Mouse (Mus musculus) erythroblast, adult 5-6 weeks (primary cell): Measurements from ENCODE around the gene Mterf1a. TPM values are rescaled to one million over a fixed set of nuclear protein-coding genes. Genes with fewer than 3 reads are reported as not detected.

ENCODE experiments used
- ATAC-seq: replicated peaks from 2 replicates; pipeline ENCODE4 v1.8.0; 2016; ENCODE audit warnings: moderate number of reproducible peaks, mild to moderate bottlenecking, moderate TSS enrichment, inconsistent platforms; ENCODE audit not compliant: poor library complexity, low FRiP score, severe bottlenecking
- total RNA-seq, 2 experiments: library from RNA; stranded (forward) in 1 of 2; stranded (reverse) in 1 of 2; fragments of 150-400 nt in 1 of 2; fragments of 200-764, 138-1000 nt in 1 of 2; gene quantifications; 2 replicates each; pipeline versions ENCODE4 v1.2.3 to v1.2.4; 2015 to 2017; ENCODE audit warnings: low replicate concordance in 2 of 2

Mterf1a gene
- total RNA-seq, 2 experiments from 2014 or later, result 4.7 to 13.1 TPM

- ATAC-seq, result no peak
Observed at GRCm38 (mm10) chr5:3870161-3870560, 23.6 kb downstream of the Mterf1a start.

- no peak for ATAC-seq
Observed at GRCm38 (mm10) chr5:3845026-3845425, 48.7 kb downstream of the Mterf1a start, which contains the start of gene Lrrd1. Gene Lrrd1, plus strand, starts transcription at chr5:3845173.

Other genes with a start within 250 kb of the Mterf1a start
- gene Tmbim7, start 242.8 kb downstream of the Mterf1a start, total RNA-seq (2015; ENCODE audit: low replicate concordance), result not detected in 2 replicates
- gene Tmbim7, start 242.8 kb downstream of the Mterf1a start, total RNA-seq (2017; ENCODE audit: low replicate concordance), result not detected in 2 replicates
- gene Gatad1, start 236.7 kb downstream of the Mterf1a start, total RNA-seq (2015; ENCODE audit: low replicate concordance), result 49.3 and 49.4 TPM in 2 replicates
- 42.1 and 58.0 TPM in 2 replicates for gene Gatad1, start 236.7 kb downstream of the Mterf1a start, total RNA-seq (2017; ENCODE audit: low replicate concordance)
- gene Ankib1, start 91.0 kb downstream of the Mterf1a start, total RNA-seq (2015; ENCODE audit: low replicate concordance), result 4.8 and 13.2 TPM in 2 replicates
- gene Ankib1, start 91.0 kb downstream of the Mterf1a start, total RNA-seq (2017; ENCODE audit: low replicate concordance), result 18.1 and 21.3 TPM in 2 replicates
- gene Krit1, start 90.7 kb downstream of the Mterf1a start, total RNA-seq (2015; ENCODE audit: low replicate concordance), result 36.8 and 42.3 TPM in 2 replicates
- gene Krit1, start 90.7 kb downstream of the Mterf1a start, total RNA-seq (2017; ENCODE audit: low replicate concordance), result 51.4 and 55.5 TPM in 2 replicates
- not detected in 2 replicates for gene Lrrd1, start 48.8 kb downstream of the Mterf1a start, total RNA-seq (2015; ENCODE audit: low replicate concordance)
- not detected in 2 replicates for gene Lrrd1, start 48.8 kb downstream of the Mterf1a start, total RNA-seq (2017; ENCODE audit: low replicate concordance)
- 11.3 and 13.4 TPM in 2 replicates for gene Akap9, start 34.1 kb upstream of the Mterf1a start, total RNA-seq (2015; ENCODE audit: low replicate concordance)
- gene Akap9, start 34.1 kb upstream of the Mterf1a start, total RNA-seq (2017; ENCODE audit: low replicate concordance), result 10.0 and 25.9 TPM in 2 replicates
- 2.5 and 4.8 TPM in 2 replicates for gene Cyp51, start 210.8 kb upstream of the Mterf1a start, total RNA-seq (2015; ENCODE audit: low replicate concordance)
- 5.0 and 6.2 TPM in 2 replicates for gene Cyp51, start 210.8 kb upstream of the Mterf1a start, total RNA-seq (2017; ENCODE audit: low replicate concordance)